Mouse (Mus musculus) lung, embryonic 14.5 days (tissue): Measurements from ENCODE around the gene Prkcz. TPM values are rescaled to one million over a fixed set of nuclear protein-coding genes. Genes with fewer than 3 reads are reported as not detected.

Source experiments
- ATAC-seq: fragments of 200-750 bp; cut with Nextera tagmentation; 2 replicates; pipeline ENCODE4 v1.8.0; 2017; ENCODE audit warnings: mild to moderate bottlenecking, moderate TSS enrichment, moderate library complexity; ENCODE audit not compliant: insufficient read depth
- DNase-seq: peaks from one replicate; pipeline ENCODE4 v3.0.0-alpha.2; 2015
- H3K27ac ChIP-seq: fragments of 300-500 bp; sonication (generic); 2 replicates; pipeline ENCODE4 v1.5.1; 2014; ENCODE audit warnings: low read depth, mild to moderate bottlenecking, moderate library complexity
- H3K27me3 ChIP-seq: fragments of 300-500 bp; sonication (generic); 2 replicates; pipeline ENCODE4 v1.6.1; 2014; ENCODE audit warnings: low read length, control low read depth; ENCODE audit not compliant: insufficient read depth
- H3K36me3 ChIP-seq: fragments of 300-500 bp; sonication (generic); 2 replicates; pipeline ENCODE4 v1.6.1; 2014; ENCODE audit warnings: control low read depth; ENCODE audit not compliant: insufficient read depth
- H3K4me1 ChIP-seq: fragments of 300-500 bp; sonication (generic); 2 replicates; pipeline ENCODE4 v1.6.1; 2014; ENCODE audit warnings: antibody characterized with exemption, control low read depth; ENCODE audit not compliant: insufficient read depth
- H3K4me2 ChIP-seq: fragments of 300-500 bp; sonication (generic); 2 replicates; pipeline ENCODE4 v1.6.1; 2014; ENCODE audit warnings: mild to moderate bottlenecking
- H3K4me3 ChIP-seq: fragments of 300-500 bp; sonication (generic); 2 replicates; pipeline ENCODE4 v1.5.1; 2014; ENCODE audit warnings: low read depth, low read length
- H3K9ac ChIP-seq: fragments of 300-500 bp; sonication (generic); 2 replicates; pipeline ENCODE4 v1.6.1; 2014
- H3K9me3 ChIP-seq: fragments of 300-500 bp; sonication (generic); 2 replicates; pipeline ENCODE4 v1.6.1; 2016; ENCODE audit warnings: low read depth, low read length, control low read depth
- CTCF ChIP-seq: IDR thresholded peaks from 2 replicates; pipeline ENCODE4 v1.5.1; 2016; ENCODE audit warnings: antibody characterized with exemption, low read depth
- WGBS: fragments of 180-500 bp; shearing (Covaris S2); extraction: QIAGEN DNeasy Blood & Tissue Kit; methylation state at CpG from one replicate; pipeline ENCODE4 v1.1.7; 2014; 5-methylcytosine and 5-hydroxymethylcytosine counted together
- polyA plus RNA-seq: library from polyadenylated mRNA; unstranded; fragments of >200 nt; fragmentation: Nextera tagmentation; extraction: Ambion mirVana; gene quantifications from 2 replicates; pipeline ENCODE4 v1.2.1, GENCODE M21; 2014

Prkcz gene
- polyA plus RNA-seq, 1 experiment from 2014 or later = 12.7 TPM

DNA sequence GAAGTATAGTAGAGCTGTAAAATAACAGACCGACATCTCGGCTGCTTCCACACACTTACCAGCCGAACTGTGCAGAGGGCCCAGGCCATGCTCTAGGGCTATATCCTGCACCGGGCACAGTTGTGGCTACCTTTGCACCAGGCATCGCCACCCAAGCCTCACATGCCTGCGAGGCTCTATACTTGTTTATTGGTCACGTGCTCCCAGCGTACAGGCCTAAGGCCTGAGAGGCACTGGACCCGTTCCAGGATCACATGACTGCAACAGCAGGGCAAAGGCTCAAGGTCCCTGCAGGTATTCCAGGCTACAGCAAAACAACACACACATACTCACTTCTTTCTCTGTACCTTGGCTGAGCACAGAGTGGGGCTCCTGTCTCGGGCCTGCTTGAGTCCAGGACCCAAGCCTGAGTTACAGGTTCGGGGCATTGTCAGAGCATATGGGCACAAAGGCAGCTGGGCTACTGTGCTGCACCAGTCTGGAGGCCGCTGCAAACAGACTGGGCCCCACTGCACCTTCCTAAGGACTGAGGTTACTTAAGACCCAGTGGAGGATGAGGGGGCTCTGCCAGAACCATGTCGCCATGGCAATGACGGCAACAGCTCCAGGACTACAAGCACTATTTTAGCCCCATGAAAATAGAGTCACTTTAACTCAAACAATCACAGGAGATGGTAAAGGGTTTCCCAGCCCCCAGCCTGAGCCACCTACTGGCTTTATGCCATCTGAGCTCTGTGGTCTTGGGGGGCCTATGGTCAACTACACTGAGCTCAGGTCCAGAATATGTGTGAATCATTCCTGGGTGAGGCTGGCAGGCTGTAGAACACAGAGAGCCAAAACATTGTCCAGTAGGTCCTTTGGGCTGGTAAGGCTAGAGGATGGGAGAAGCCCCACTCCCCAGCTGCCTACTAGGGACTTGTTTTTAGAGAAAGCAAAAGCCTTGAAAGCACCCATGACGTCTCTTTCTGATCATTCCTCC, 9.9 kb upstream of the Prkcz start:
- WGBS = 79% methylated on average over 15 of the region's 15 CpGs
- no peak for TF ChIP-seq CTCF
- Histone ChIP-seq H3K4me2 (no peak overlapping the region), H3K4me3 (no peak overlapping the region), H3K27me3 (peaks cover 2% of the 10 kb centered on the region; the same call in 1 of the 2 replicates), H3K9me3 (no peaks in the 10 kb centered on the region), H3K4me1 (no peaks in the 10 kb centered on the region), H3K36me3 (no peaks in the 10 kb centered on the region), H3K27ac (no peak overlapping the region), H3K9ac (no peak overlapping the region)
- no peak for DNase-seq
- ATAC-seq = no peak

DNA sequence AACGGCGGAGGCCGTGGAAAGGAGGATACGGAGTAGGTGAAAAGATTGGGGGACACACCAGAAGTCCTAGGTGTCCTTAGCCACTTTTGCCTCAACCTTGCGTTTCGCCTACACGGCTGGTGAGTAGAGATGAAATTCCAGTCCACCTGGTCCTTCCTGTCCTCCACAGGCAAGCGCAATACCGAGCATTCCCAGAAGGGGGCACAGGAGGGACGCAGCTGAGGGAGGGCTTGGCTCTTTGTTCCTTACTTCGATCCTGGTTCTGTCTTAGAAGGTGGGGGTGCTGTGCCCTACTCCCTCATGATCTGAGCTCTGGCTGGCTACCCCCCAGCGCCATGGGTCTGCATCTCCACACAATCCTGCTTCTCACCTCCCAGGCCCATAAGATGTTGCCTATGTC, 7.5 kb upstream of the Prkcz start:
- H3K36me3 ChIP-seq = no peaks in the 10 kb centered on the region
- ATAC-seq = no peak

DNA sequence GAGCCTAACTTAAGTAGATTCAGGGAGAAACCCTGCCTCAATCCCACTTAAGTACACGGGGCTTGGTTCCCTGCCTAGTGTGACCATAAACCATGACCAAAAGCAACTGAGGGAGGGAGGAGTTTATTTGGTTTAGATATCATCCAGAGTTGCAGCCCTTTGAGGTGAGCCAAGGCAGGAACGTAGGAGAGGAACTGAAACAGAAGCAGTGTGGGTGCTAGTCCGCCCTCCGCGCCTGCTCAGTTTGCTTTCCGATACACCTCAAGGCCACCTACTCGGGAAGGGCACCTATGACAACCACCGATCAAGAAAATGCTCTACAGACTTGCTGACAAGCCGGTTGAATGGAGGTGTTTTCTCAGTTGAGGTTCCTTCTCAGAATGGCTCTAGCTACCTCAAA, 6.6 kb upstream of the Prkcz start:
- no peak for TF ChIP-seq CTCF
- H3K27ac ChIP-seq = no peak overlapping the region
- H3K27me3 ChIP-seq = peaks cover 8% of the 10 kb centered on the region; the same call in 1 of the 2 replicates
- no peaks in the 10 kb centered on the region for H3K36me3 ChIP-seq
- WGBS = 85% methylated on average over 9 of the region's 9 CpGs
- no peak overlapping the region for H3K9ac ChIP-seq
- no peaks in the 10 kb centered on the region for H3K9me3 ChIP-seq
- H3K4me1 ChIP-seq = no peaks in the 10 kb centered on the region
- no peak for ATAC-seq
- no peak overlapping the region for H3K4me2 ChIP-seq
- DNase-seq = no peak
- no peak overlapping the region for H3K4me3 ChIP-seq

More for the DNA sequence above, 7.5 kb upstream of the Prkcz start:
- no peak overlapping the region for H3K27ac ChIP-seq
- no peaks in the 10 kb centered on the region for H3K4me1 ChIP-seq
- H3K27me3 ChIP-seq = peaks cover 6% of the 10 kb centered on the region; the same call in 1 of the 2 replicates
- H3K9me3 ChIP-seq = no peaks in the 10 kb centered on the region
- no peak overlapping the region for H3K4me3 ChIP-seq
- 25% methylated on average over 12 of the region's 12 CpGs for WGBS
- H3K9ac ChIP-seq = no peak overlapping the region
- H3K4me2 ChIP-seq = no peak overlapping the region
- TF ChIP-seq CTCF = peak; percentile 90
- DNase-seq = peak; percentile 70

DNA sequence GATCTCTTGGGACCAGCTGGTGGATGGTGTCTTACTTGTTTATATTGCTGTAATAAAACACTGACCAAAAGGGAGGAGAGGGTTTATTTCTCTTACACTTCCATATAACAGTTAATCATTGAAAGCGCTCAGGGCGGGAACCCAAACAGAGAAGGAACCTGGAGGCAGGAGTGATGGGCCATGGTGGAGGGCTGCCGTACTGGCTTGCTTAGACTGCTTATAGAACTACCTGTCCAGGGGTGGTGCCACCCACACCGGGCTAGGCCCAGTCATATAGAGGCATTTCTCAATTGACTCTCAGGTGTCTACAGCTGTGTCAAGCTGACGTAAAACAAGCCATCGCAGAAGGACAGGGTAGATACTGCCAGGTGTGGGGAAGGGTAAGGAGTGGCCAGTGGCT, 5.6 kb upstream of the Prkcz start:
- ATAC-seq (no peak), DNase-seq (no peak)
- Histone ChIP-seq H3K27me3 (peaks cover 18% of the 10 kb centered on the region), H3K4me3 (no peak overlapping the region), H3K4me2 (no peak overlapping the region), H3K9ac (no peak overlapping the region), H3K4me1 (no peaks in the 10 kb centered on the region), H3K27ac (no peak overlapping the region), H3K9me3 (no peaks in the 10 kb centered on the region), H3K36me3 (no peaks in the 10 kb centered on the region)
- WGBS = 67% methylated on average over 6 of the region's 6 CpGs
- no peak for TF ChIP-seq CTCF

DNA sequence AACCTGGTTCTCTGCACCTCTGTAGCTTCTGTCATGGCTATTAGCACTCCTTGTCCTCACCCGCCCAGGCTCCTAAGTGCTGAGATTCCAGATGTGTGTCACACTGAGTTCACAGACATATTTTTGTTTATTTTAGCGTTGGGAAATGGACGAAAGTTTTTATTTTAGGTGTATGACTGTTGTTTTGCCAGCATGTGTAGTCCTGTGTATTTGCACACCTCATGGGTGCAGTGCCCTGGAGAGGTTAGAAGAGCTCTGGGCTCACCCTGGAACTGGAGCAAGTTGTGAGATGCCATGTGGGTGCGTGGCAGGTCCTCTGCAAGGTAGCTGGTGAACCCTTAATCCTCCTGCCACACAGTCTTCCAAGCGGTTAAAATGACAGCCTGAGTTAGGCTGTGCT, 1.3 kb upstream of the Prkcz start:
- Histone ChIP-seq H3K27me3 (peaks cover 41% of the 10 kb centered on the region), H3K4me3 (peak overlapping the region; percentile 45; the same call in 1 of the 2 replicates), H3K4me2 (peak overlapping the region; percentile 59), H3K9me3 (no peaks in the 10 kb centered on the region), H3K9ac (no peak overlapping the region), H3K36me3 (no peaks in the 10 kb centered on the region), H3K4me1 (no peaks in the 10 kb centered on the region; the same call in 1 of the 2 replicates), H3K27ac (no peak overlapping the region)
- ATAC-seq (no peak), DNase-seq (no peak)
- WGBS = 20% methylated on average over 5 of the region's 5 CpGs
- TF ChIP-seq CTCF = no peak

DNA sequence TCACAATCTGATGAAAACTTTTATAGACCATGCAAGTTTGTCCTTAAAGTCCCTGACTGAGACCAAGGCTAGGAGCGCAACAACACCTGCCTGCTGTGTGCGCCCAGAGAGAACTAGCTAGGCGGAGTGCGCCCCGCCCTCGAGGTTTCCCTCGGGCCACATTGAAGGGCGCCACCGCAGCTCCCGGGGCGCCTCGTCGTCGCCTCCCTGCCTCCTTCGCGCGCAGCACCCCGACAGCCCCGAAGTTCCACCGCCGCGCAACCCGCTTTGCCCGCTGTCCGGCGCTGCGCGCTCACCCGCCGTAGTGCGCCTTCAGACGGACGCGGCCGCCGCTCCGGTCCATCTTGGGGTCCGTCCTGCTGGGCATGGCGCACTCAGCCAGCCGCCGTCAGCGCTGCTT, 305 bp downstream of the Prkcz start:
- no peak for ATAC-seq
- peak; percentile 16 for DNase-seq
- Histone ChIP-seq H3K4me2 (peak overlapping the region; percentile 59), H3K9me3 (no peaks in the 10 kb centered on the region), H3K9ac (peak overlapping the region; percentile 26; the same call in 1 of the 2 replicates), H3K27me3 (peaks cover 39% of the 10 kb centered on the region), H3K36me3 (no peaks in the 10 kb centered on the region), H3K27ac (peak overlapping the region; percentile 46), H3K4me1 (no peaks in the 10 kb centered on the region; the same call in 1 of the 2 replicates), H3K4me3 (peak overlapping the region; percentile 45)
- TF ChIP-seq CTCF = no peak
- under 1% methylated on average over 42 of the region's 42 CpGs for WGBS
